Mouse (Mus musculus) kidney, adult 2 months (tissue): ENCODE data around the gene Epha6. TPM values are rescaled to one million over a fixed set of nuclear protein-coding genes. Genes with fewer than 3 reads are reported as not detected.

Experiments used
- DNase-seq: peaks from one replicate; pipeline ENCODE4 v3.0.0; 2021
- H3K27ac ChIP-seq: fragments of 200-500 bp; 2 replicates; pipeline ENCODE4 v1.5.1; 2012; ENCODE audit warnings: low read depth, low read length, control low read depth, inconsistent platforms; ENCODE audit not compliant: insufficient read depth
- H3K27me3 ChIP-seq: fragments of 200-500 bp; replicated peaks from 2 replicates; pipeline ENCODE4 v1.6.1; 2012; ENCODE audit warnings: mild to moderate bottlenecking, moderate library complexity, low read length, inconsistent platforms; ENCODE audit not compliant: control insufficient read depth, insufficient read depth
- H3K36me3 ChIP-seq: fragments of 200-500 bp; 2 replicates; pipeline ENCODE4 v1.6.1; 2012; ENCODE audit warnings: mild to moderate bottlenecking, moderate library complexity, low read length, inconsistent platforms; ENCODE audit not compliant: control insufficient read depth, insufficient read depth
- H3K4me1 ChIP-seq: fragments of 200-500 bp; 2 replicates; pipeline ENCODE4 v1.6.1; 2011; ENCODE audit warnings: low read length; ENCODE audit not compliant: control insufficient read depth, insufficient read depth
- H3K4me3 ChIP-seq: fragments of 200-500 bp; 2 replicates; pipeline ENCODE4 v1.5.1; 2011; ENCODE audit warnings: mild to moderate bottlenecking, low read depth, low read length, control low read depth; ENCODE audit not compliant: insufficient read depth
- CTCF ChIP-seq: fragments of 200-500 bp; conservative IDR thresholded peaks from 2 replicates; pipeline ENCODE4 v1.5.1; 2011; ENCODE audit warnings: low read depth, mild to moderate bottlenecking, control low read depth, low read length, moderate library complexity, mixed read lengths; ENCODE audit not compliant: insufficient read depth, insufficient read length
- POLR2A ChIP-seq: fragments of 200-500 bp; IDR thresholded peaks from one replicate; pipeline ENCODE4 v1.6.1; 2011; ENCODE audit warnings: low read depth, low read length, control low read depth
- WGBS: fragments of 180-500 bp; shearing (Covaris S2); methylation state at CpG from one replicate; pipeline ENCODE4 v1.1.7; 2018; 5-methylcytosine and 5-hydroxymethylcytosine counted together
- polyA plus RNA-seq: library from polyadenylated mRNA; depleted of rRNA; stranded (reverse); fragments of >200 nt; gene quantifications from 2 replicates; pipeline ENCODE4 v1.2.3, GENCODE M21; 2012

Epha6 gene
- polyA plus RNA-seq, 1 experiment: 0.02 TPM

GRCm38 (mm10) chr16:60570546-60570945, 34.8 kb downstream of the Epha6 start:
- no peak for DNase-seq
- Histone ChIP-seq H3K4me3 (no peak overlapping the region), H3K36me3 (no peaks in the 10 kb centered on the region), H3K4me1 (no peaks in the 10 kb centered on the region), H3K27ac (no peak overlapping the region), H3K27me3 (no peaks in the 10 kb centered on the region)
- TF ChIP-seq CTCF (no peak), POLR2A (no peak)
- WGBS: 64% methylated on average over 2 of the region's 2 CpGs

GRCm38 (mm10) chr16:60544385-60544784, 60.9 kb downstream of the Epha6 start:
- DNase-seq: no peak
- Histone ChIP-seq H3K27ac (no peak overlapping the region), H3K36me3 (no peaks in the 10 kb centered on the region), H3K27me3 (no peaks in the 10 kb centered on the region), H3K4me1 (no peaks in the 10 kb centered on the region), H3K4me3 (no peak overlapping the region)
- TF ChIP-seq POLR2A (no peak), CTCF (no peak)
- WGBS: 58% methylated on average over 4 of the region's 4 CpGs

- TF ChIP-seq POLR2A: no peak
- H3K4me3 ChIP-seq: no peak overlapping the region
- H3K36me3 ChIP-seq: no peaks in the 10 kb centered on the region
- no peak for DNase-seq
- H3K27me3 ChIP-seq: no peaks in the 10 kb centered on the region
- no peaks in the 10 kb centered on the region for H3K4me1 ChIP-seq
- H3K27ac ChIP-seq: no peak overlapping the region
These were observed 67.1 kb downstream of the Epha6 start for GRCm38 (mm10) chr16:60538233-60538632.

GRCm38 (mm10) chr16:60509707-60510106, 95.6 kb downstream of the Epha6 start:
- DNase-seq: no peak
- Histone ChIP-seq H3K27ac (no peak overlapping the region), H3K4me1 (no peaks in the 10 kb centered on the region), H3K27me3 (no peaks in the 10 kb centered on the region), H3K4me3 (no peak overlapping the region), H3K36me3 (no peaks in the 10 kb centered on the region)
- 52% methylated on average over 3 of the region's 3 CpGs for WGBS
- TF ChIP-seq POLR2A (no peak), CTCF (no peak)

GRCm38 (mm10) chr16:60499567-60499966, 105.8 kb downstream of the Epha6 start:
- Histone ChIP-seq H3K27me3 (no peaks in the 10 kb centered on the region), H3K4me3 (no peak overlapping the region), H3K27ac (no peak overlapping the region), H3K4me1 (no peaks in the 10 kb centered on the region), H3K36me3 (no peaks in the 10 kb centered on the region)
- no peak for DNase-seq
- TF ChIP-seq CTCF (no peak), POLR2A (no peak)
- 96% methylated on average over 1 of the region's 1 CpGs for WGBS

GRCm38 (mm10) chr16:60475776-60476175, 129.6 kb downstream of the Epha6 start:
- Histone ChIP-seq H3K4me3 (no peak overlapping the region), H3K4me1 (no peaks in the 10 kb centered on the region), H3K36me3 (no peaks in the 10 kb centered on the region), H3K27me3 (no peaks in the 10 kb centered on the region), H3K27ac (no peak overlapping the region)
- DNase-seq: no peak
- TF ChIP-seq CTCF: no peak
- TF ChIP-seq POLR2A: no peak

- H3K27me3 ChIP-seq: no peaks in the 10 kb centered on the region
- TF ChIP-seq POLR2A: no peak
- no peak for TF ChIP-seq CTCF
- no peak for DNase-seq
- no peaks in the 10 kb centered on the region for H3K36me3 ChIP-seq
- WGBS: 64% methylated on average over 7 of the region's 7 CpGs
- H3K4me1 ChIP-seq: no peaks in the 10 kb centered on the region
- H3K4me3 ChIP-seq: no peak overlapping the region
- H3K27ac ChIP-seq: no peak overlapping the region
These were observed 137.0 kb downstream of the Epha6 start for GRCm38 (mm10) chr16:60468200-60468785.

- no peaks in the 10 kb centered on the region for H3K36me3 ChIP-seq
- no peak overlapping the region for H3K27ac ChIP-seq
- 79% methylated on average over 1 of the region's 1 CpGs for WGBS
- H3K27me3 ChIP-seq: no peaks in the 10 kb centered on the region
- no peak overlapping the region for H3K4me3 ChIP-seq
- H3K4me1 ChIP-seq: no peaks in the 10 kb centered on the region
- peak; percentile 39 for TF ChIP-seq CTCF
- no peak for TF ChIP-seq POLR2A
- peak; percentile 3 for DNase-seq
These were observed 170.0 kb downstream of the Epha6 start for GRCm38 (mm10) chr16:60435283-60435682.
